Mouse (Mus musculus): ENCODE data around the gene Uhrf1bp1l.

Uhrf1bp1l gene

GRCm38 (mm10) chr10:89746581-89746980 is 1.8 kb downstream of the Uhrf1bp1l start:
- no peak for DNase-seq

DNA sequence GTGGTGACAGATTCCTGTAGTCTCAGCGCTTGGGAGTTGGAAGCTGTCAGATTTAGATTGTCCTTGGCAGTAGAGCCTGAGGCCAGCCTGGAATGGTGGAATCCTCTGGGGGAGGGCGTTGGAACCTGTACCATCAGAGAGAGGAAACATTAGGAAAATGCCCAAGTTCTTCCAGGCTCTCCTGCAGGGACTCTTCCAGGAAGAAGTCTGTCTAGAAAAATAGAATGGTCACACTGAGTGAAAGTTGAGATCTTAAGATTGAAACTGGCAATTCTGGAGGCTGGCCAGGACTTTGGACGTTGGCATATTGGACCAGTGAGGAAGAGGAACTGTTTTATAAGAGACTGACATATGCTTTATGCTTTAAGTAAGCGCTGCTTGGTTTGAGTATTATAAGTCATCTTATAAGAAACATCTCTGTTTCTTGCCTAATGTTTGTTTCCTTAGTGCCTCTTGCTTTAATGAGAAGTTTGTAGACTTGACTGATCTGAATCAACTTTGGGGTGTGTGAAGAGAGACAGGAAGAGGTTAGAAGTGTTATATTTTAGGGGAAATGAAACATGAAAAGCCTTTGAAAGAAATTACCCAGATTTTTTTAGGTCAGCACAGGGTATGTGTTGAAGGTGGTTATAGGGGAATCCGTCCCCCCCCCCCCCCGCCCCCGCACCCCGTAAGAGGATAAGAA is 2.6 kb downstream of the Uhrf1bp1l start:
- DNase-seq: no peak

GRCm38 (mm10) chr10:89747911-89748310 is 3.1 kb downstream of the Uhrf1bp1l start:
- DNase-seq: no peak

DNA sequence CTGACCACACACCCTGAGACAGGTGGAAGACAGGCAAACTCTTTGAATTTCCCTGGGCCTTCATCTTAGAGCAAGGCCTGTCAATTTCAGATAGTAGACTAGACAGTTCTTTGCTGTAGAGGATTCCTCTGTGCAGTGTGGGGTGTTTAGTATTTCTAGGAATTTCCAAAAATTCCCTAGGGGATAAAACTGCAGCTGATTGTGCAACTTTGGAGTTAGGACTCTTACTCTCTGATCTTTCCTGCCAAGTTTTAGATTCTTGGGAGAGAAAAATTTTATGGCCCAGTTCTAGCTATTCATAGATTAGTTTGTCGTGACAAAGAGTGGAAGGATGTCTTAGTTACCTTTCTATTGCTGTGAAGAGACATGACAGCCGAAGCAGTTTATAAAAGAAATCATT is 3.8 kb downstream of the Uhrf1bp1l start:
- DNase-seq: no peak

DNA sequence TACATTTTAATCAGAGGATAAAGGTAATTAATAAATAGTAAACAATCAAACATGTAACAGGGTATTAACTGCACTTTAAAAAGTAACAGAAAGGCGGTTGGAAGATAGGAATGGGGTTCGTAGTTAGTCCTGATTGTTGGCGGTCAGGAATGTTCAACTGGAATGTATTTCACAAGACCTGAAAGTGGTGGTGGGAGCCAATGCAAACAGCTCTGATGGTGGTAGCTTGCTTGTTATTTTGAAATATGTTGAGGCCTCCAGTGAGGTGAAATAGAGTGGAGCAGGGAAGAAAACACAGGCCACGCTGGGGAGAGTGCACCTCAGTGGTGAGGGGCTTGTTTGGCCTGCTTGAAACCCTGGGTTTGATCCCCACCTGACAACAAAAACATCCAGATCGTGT is 6.3 kb downstream of the Uhrf1bp1l start:
- no peak for DNase-seq

GRCm38 (mm10) chr10:89755231-89755630 is 10.4 kb downstream of the Uhrf1bp1l start:
- no peak for DNase-seq

- DNase-seq: no peak
Observed at GRCm38 (mm10) chr10:89760772-89761171, 16.0 kb downstream of the Uhrf1bp1l start.

- no peak for DNase-seq
Observed at GRCm38 (mm10) chr10:89764457-89765121, 19.8 kb downstream of the Uhrf1bp1l start.

DNA sequence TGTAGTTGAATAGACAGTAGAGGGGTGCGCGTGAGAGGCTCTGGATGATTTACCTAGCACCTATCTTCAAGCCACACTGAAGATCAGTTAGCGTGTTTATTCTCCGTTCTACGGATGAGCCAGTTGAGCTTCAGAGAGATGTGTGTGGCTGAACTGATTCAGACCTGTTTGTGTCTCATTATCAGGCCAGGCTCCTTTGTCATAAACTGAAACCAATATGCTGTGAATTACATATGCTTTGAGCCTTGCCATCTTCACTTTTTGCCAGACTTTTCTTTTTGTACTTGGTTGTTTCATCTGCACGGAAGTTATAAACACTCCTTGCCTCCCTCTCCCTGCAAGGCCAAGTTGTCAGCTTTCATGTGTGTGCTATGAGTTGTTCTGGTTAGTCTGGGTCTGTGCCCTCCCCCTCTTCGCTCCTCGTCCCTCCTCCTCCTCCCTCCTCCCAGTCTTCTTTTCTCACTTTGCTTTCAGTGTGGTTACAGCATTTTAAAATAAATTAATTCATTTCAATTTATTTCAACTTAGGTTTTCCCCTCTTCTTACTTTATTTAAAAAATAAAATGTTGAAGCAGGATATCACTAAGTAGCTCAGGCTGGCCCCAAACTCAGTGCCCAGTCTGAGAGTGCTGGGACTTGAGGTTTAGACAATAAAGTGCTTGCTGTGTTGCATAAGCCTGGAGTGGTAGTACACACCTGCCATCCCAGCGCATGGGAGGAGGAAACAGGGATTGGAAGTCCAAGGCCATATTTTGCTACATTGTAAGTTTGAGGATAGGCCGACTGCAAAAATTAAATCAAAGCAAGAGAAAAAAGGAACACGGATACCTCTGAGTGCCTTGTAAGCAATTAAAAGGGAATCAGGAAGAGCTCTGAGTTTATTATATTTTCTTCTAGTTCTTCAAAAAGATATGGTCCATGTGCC is 21.3 kb downstream of the Uhrf1bp1l start:
- no peak for DNase-seq

DNA sequence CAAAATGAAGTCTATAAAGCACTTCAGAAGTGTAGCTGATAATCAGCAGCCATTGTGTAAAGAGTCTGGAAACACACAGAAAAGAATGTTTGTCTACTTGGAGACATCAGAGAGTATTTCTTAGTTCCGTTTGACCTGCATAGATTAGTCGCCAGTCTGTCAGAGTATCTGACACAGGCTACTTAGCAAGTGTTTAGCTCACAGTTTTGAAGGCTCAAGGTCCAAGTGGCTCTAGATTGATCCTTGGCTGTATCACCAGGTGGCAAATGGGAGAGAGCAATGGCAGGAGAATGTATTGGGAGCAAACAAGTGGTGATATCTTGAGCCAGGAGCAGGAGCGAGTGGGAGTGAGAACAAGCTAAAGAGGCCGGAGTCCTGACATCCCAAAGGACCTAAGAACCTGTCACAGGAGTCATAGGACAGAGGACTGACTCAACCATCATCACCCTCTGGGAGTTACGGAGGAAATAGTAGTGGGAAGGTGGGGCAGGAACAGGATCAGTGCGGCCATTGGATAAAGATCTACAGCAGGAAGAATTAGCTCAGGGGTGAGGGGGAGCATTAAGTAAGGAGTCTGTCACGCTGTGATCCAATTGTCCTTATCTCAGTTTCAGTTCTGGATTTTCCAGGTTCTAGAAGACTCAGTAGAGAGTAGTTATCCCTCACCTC is 23.7 kb downstream of the Uhrf1bp1l start:
- no peak for DNase-seq

GRCm38 (mm10) chr10:89769096-89769495 is 24.3 kb downstream of the Uhrf1bp1l start:
- no peak for DNase-seq

- no peak for DNase-seq
Observed at GRCm38 (mm10) chr10:89771894-89772293, 27.1 kb downstream of the Uhrf1bp1l start.

DNA sequence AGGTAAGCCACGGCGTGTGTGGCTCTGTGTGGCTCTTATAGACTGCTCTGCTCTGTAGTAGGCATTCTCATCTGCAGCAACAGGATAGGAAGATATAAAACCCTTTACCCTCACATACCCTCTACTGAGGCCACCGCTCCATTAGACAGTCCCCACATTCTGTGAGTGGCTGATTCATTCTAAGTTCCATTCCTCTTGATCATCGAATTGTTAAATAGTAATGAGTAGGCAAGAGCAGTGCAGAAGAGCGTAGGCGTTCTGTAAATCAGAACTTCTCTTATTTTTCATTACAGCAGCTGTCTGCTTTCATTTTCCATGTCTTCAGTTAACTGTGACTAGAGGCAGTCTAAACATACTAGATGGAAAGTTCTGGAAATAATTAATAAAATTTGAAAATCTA is 31.2 kb downstream of the Uhrf1bp1l start:
- DNase-seq: no peak

- no peak for DNase-seq
Observed at GRCm38 (mm10) chr10:89791870-89792269, 47.1 kb downstream of the Uhrf1bp1l start.

GRCm38 (mm10) chr10:89794121-89794520 is 49.3 kb downstream of the Uhrf1bp1l start:
- DNase-seq: peak; percentile 14

DNA sequence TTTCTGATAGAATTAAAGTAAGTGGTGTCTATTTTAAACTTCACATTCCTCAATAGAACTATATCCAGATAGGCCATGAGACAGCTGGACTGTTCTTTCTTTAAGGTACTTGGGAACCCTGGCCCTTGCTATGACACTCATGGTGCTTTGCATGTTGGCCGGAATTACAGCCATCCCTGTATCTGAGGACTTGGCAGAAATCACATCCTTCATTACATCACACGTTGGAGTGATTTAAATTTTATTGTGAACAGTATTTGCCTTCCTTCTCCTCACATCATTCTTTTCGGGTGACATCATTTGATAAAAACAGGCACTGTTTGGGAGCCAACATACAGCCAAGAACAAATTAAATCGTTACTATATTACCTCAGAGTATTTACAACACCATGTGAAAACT is 74.4 kb downstream of the Uhrf1bp1l start:
- DNase-seq: no peak

DNA sequence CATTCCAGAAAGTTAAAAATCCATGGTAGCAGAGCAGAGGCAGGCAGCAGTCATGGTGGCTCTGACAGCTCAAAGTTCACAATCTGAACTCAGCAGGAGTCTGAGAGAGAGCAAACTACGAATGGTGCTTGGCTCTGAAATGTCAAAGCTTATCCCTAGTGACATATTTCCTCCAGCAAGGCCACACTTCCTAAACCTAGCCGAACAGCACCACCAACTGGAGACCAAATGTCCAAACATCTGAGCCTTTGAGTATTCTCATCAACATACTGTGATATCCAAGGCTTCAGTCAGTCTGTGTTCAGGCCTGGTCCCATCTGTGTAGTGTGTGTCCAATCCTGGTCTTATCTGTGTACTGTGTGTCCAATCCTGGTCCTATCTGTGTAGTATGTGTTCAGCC is 79.1 kb downstream of the Uhrf1bp1l start:
- no peak for DNase-seq

GRCm38 (mm10) chr10:89826896-89827295 is 82.1 kb downstream of the Uhrf1bp1l start:
- no peak for DNase-seq

- no peak for DNase-seq
Observed at GRCm38 (mm10) chr10:89832334-89832733, 87.5 kb downstream of the Uhrf1bp1l start.

DNA sequence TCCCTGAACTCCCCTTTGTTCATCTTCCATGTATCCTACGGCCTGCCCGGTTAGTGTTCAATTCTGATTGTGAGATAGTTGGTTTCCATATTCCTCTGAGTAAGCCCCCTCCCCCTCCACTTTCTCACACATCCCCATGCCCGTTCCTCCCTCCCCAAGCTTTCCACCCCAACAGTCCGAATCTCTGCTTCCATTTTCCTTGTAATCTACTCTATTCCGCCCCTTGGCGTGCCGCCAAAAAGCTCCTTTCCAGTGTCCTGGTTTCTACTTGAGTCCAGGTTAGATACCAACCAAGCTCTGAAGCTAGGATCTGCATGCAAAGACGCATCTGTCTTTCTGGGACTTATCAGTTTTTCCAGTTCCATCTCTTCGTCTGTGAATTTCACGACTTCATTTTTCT is 88.4 kb downstream of the Uhrf1bp1l start:
- DNase-seq: no peak

DNA sequence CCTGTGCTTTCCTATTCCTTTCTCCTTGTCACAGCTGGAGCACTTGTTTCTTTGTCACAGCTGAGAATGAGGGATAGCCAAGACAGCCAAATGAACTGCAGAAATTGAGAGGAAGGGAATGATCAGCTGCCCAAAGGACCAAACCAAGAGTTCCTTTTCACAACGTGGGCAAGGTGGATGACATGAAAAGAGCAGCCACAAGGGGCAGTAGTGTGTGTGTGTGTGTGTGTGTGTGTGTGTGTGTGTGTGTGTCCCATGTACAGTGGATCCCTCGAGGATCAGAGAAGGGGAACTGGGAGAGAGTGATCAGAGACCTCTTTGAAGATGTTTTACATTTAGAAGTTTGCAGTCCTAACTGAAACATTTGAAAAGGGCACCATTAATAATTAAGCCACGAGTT is 92.7 kb downstream of the Uhrf1bp1l start:
- DNase-seq: no peak

GRCm38 (mm10) chr10:89838834-89839233 is 94.0 kb downstream of the Uhrf1bp1l start:
- DNase-seq: no peak

GRCm38 (mm10) chr10:89850951-89851350 is 106.2 kb downstream of the Uhrf1bp1l start:
- no peak for DNase-seq

Data from right cerebral cortex, adult 18-20 months (tissue).